Mouse (Mus musculus) ES-E14 (cell line): ENCODE results near the gene Fndc3b. TPM values are rescaled to one million over a fixed set of nuclear protein-coding genes. Genes with fewer than 3 reads are reported as not detected.
A peak's percentile ranks its signal among the peaks of the same experiment; 100 is the strongest.

Source experiments
- DNase-seq: peaks from one replicate; pipeline ENCODE4 v3.0.0-alpha.2; 2013; ENCODE audit warnings: low read depth, low spot score
- H3K27ac ChIP-seq: 2 replicates; pipeline ENCODE4 v1.5.1; 2012; ENCODE audit warnings: low read depth, mild to moderate bottlenecking, low read length, moderate library complexity, mixed read lengths; ENCODE audit not compliant: poor library complexity, insufficient read depth, severe bottlenecking
- H3K36me3 ChIP-seq: 2 replicates; pipeline ENCODE4 v1.6.1; 2012; ENCODE audit warnings: mild to moderate bottlenecking, low read length, moderate library complexity, mixed read lengths; ENCODE audit not compliant: control insufficient read depth, poor library complexity, insufficient read depth, severe bottlenecking
- H3K4me1 ChIP-seq, 2 experiments: fragments of 150-350 bp in 1 of 2; sonication (generic) in 1 of 2; 2 replicates each; pipeline ENCODE4 v1.6.1; 2012; ENCODE audit warnings: low read length in 2 of 2, mild to moderate bottlenecking in 1 of 2, mixed read lengths in 1 of 2; ENCODE audit not compliant: control insufficient read depth in 2 of 2, insufficient read depth in 2 of 2, poor library complexity in 1 of 2
- H3K4me3 ChIP-seq, 2 experiments: fragments of 150-350 bp in 1 of 2; sonication (generic) in 1 of 2; 2 replicates each; pipeline ENCODE4 v1.5.1; 2012; ENCODE audit warnings: low read length in 2 of 2, low read depth in 1 of 2, mild to moderate bottlenecking in 1 of 2, mixed read lengths in 1 of 2; ENCODE audit not compliant: insufficient read depth in 1 of 2, poor library complexity in 1 of 2, severe bottlenecking in 1 of 2
- H3K9ac ChIP-seq: 2 replicates; pipeline ENCODE4 v1.6.1; 2012; ENCODE audit warnings: low read depth, mild to moderate bottlenecking, low read length, mixed read lengths; ENCODE audit not compliant: poor library complexity, insufficient read depth, severe bottlenecking
- H3K9me3 ChIP-seq: fragments of 150-350 bp; sonication (generic); 2 replicates; pipeline ENCODE4 v1.6.1; 2012; ENCODE audit warnings: low read depth, mild to moderate bottlenecking, low read length; ENCODE audit not compliant: control insufficient read depth, insufficient read depth
- CHD2 ChIP-seq: IDR thresholded peaks from 2 replicates; pipeline ENCODE4 v1.6.1; 2014; ENCODE audit warnings: mild to moderate bottlenecking, low read depth, low read length, inconsistent platforms
- HCFC1 ChIP-seq: IDR thresholded peaks from 2 replicates; pipeline ENCODE4 v1.6.1; 2012; ENCODE audit warnings: low read length, inconsistent platforms, borderline replicate concordance; ENCODE audit not compliant: insufficient read depth
- MAFK ChIP-seq: IDR thresholded peaks from 2 replicates; pipeline ENCODE4 v1.6.1; 2014; ENCODE audit warnings: mild to moderate bottlenecking, low read depth, low read length, inconsistent platforms; ENCODE audit not compliant: insufficient read depth
- ZC3H11A ChIP-seq: IDR thresholded peaks from 2 replicates; pipeline ENCODE4 v1.6.1; 2012; ENCODE audit warnings: low read depth, mild to moderate bottlenecking, inconsistent platforms, low read length, borderline replicate concordance
- ZNF384 ChIP-seq: IDR thresholded peaks from 2 replicates; pipeline ENCODE4 v1.6.1; 2012; ENCODE audit warnings: low read depth, low read length, inconsistent platforms
- in situ Hi-C, 2 experiments: fragments of 600-800 bp; cut with MboI; formaldehyde crosslinking; loops; one replicate each; pipeline ENCODE4 v1.15.1; 2025; ENCODE audit warnings: low sequenced_read_pairs in 2 of 2, inconsistent platforms in 1 of 2; ENCODE audit not compliant: unreplicated experiment in 2 of 2
- total RNA-seq: library from RNA; depleted of rRNA; stranded (reverse); fragments of 300-350 nt; gene quantifications from 2 replicates; pipeline ENCODE4 v1.2.3, GENCODE M21; 2012

Fndc3b gene
- total RNA-seq, 1 experiment: 16.6 TPM

DNA sequence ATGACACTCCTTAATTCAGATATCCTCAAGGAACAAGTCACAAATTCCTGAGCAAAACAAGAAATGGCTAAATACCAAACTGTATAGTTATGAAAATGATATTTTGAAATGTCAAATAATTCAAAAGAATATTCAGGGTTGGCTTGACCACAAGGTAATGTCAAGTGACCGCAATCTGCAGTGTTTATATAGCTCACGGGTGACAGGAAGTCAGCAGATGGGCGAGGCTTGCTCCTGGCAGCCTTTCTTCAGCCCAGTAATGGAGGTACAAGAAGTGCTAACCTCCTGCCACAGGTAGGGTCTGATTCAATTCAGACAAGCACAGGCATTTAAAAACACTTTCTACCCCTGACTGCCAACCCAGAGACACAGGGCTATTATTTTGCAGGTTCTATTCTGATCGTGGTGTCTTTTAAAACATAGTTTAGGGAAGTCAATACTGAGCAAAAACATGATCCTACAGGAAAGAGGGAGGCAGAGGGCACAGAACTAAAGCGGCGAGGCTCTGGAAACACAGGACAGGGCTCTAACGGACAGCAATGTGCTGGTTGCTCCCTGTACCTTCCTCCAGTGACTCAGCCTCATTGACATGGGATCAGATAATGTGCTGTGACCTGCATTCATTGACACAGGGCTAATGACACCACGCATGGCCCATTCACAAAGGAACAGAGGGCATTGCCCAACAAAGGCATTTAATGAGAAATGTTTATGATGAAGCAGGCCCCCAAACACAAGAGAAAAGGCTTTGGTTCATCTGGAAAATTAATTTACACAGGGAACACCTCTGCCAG, 256.5 kb downstream of the Fndc3b start:
- H3K36me3 ChIP-seq: peaks cover 17% of the 10 kb centered on the region; the same call in 1 of the 2 replicates
- H3K4me3 ChIP-seq: no peak overlapping the region
- in situ Hi-C loops: no loop called here

DNA sequence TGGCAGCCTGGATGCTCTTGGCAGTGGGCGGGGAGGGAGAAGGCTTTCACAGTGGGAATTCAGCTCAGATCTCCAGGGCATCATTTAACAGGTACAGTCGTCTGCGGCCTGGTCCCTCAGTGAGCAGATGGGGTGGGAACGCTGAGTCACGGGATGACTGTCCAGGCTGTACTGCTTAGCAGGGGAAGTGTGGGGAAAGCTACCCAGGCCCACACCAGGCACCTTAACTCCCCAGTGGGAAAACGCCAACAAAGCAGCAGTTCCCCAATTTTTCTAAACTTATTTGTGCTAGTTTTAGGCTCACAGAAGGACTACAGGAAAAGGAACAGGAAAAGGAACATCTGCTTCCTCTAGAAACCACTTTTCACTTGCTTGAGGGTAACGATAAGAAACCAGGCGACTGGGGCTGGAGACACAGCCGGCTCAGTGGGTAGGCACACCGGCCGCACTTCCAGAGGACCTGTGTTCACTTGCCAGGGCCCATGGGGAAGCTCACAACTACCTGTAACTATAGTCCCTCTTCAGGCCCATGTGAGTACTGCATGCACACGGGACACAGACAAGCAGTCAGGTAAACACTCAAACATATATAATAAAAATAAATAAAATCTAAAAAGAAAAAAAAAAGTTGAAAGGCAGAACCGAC, 257.5 kb downstream of the Fndc3b start:
- Histone ChIP-seq H3K4me1 (no peaks in the 10 kb centered on the region; a peak in 1 of 4 replicates), H3K36me3 (peaks cover 16% of the 10 kb centered on the region; the same call in 1 of the 2 replicates), H3K9ac (no peak overlapping the region), H3K9me3 (no peaks in the 10 kb centered on the region), H3K4me3 (no peak overlapping the region), H3K27ac (no peak overlapping the region)
- in situ Hi-C loops: no loop called here
- no peak for TF ChIP-seq ZNF384
- TF ChIP-seq CHD2: no peak
- no peak for TF ChIP-seq HCFC1
- no peak for TF ChIP-seq ZC3H11A
- DNase-seq: peak; percentile 36

More for the DNA sequence above, 256.5 kb downstream of the Fndc3b start:
- H3K4me1 ChIP-seq: no peaks in the 10 kb centered on the region; a peak in 1 of 4 replicates
- no peaks in the 10 kb centered on the region for H3K9me3 ChIP-seq
- TF ChIP-seq ZNF384 (no peak), CHD2 (no peak), MAFK (no peak), ZC3H11A (no peak), HCFC1 (no peak)
- H3K9ac ChIP-seq: no peak overlapping the region
- no peak for DNase-seq
- H3K27ac ChIP-seq: no peak overlapping the region

DNA sequence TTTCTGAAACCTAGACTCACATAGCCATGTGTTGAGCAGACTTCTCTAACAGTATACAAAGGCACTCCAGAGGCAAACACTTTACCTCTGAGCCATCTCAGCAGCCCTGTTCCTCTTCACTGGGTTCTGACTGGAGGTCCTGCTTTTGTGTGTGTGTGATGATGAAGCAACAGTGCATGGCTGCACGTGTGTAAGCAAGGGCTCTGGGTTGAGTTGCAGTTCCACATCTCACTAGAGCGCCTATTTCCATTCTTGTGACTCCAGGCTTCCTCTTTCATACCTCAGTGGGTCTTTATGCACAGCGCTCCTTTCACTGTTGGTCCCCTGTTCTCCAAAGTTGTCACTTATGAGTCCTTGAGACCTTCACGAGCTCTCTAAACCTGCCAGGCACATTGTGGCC, 261.7 kb downstream of the Fndc3b start:
- Histone ChIP-seq H3K4me1 (no peaks in the 10 kb centered on the region; a peak in 1 of 4 replicates), H3K9me3 (no peaks in the 10 kb centered on the region), H3K36me3 (peaks cover 5% of the 10 kb centered on the region; the same call in 1 of the 2 replicates), H3K9ac (no peak overlapping the region), H3K4me3 (no peak overlapping the region), H3K27ac (no peak overlapping the region)
- DNase-seq: no peak
- TF ChIP-seq MAFK (no peak), HCFC1 (no peak), ZNF384 (no peak)
- in situ Hi-C loops: no loop called here

DNA sequence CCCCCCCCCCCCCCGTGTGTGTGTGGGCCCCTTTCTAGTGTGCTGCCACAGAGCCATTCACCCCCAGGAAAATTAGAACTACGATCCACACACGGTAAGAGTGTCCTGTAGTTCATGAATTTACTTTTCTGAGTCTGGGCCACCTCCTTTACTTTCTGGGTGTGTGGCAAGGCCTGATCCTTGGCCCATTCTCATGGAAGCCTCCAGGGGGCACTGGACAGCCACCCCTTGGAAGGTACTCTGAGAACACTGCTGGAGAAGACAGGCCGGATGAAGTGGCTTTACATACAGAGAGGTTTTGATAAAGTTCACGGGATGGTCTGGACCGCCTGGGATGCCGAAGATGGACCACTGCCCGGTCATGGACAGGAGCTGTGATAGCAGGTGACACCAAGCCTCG, 262.7 kb downstream of the Fndc3b start:
- no peaks in the 10 kb centered on the region; a peak in 1 of 4 replicates for H3K4me1 ChIP-seq
- peaks cover 5% of the 10 kb centered on the region; the same call in 1 of the 2 replicates for H3K36me3 ChIP-seq
- no peak overlapping the region for H3K4me3 ChIP-seq
- TF ChIP-seq ZNF384 (no peak), CHD2 (no peak), MAFK (no peak), HCFC1 (no peak)
- H3K27ac ChIP-seq: no peak overlapping the region
- no peak overlapping the region for H3K9ac ChIP-seq
- DNase-seq: peak; percentile 28
- in situ Hi-C loops: no loop called here
- H3K9me3 ChIP-seq: no peaks in the 10 kb centered on the region
